Mouse (Mus musculus): ENCODE measurements around the gene Spata16. TPM values are rescaled to one million over a fixed set of nuclear protein-coding genes. Genes with fewer than 3 reads are reported as not detected.

Gene Spata16
- polyA plus RNA-seq, 1 experiment from 2014 or later: not detected

- Histone ChIP-seq H3K9me3 (ENCODE audit: control insufficient read depth, low read length) (no peaks in the 10 kb centered on the region), H3K4me3 (ENCODE audit: low read depth, low read length) (no peak overlapping the region), H3K9ac (ENCODE audit: low read length) (no peak overlapping the region), H3K27me3 (replicated peaks; ENCODE audit: control insufficient read depth, insufficient read depth, low read length) (no peaks in the 10 kb centered on the region), H3K4me2 (ENCODE audit: low read length) (no peak overlapping the region), H3K27ac (ENCODE audit: low read depth) (no peak overlapping the region), H3K4me1 (replicated peaks; ENCODE audit: control insufficient read depth, insufficient read depth, low read length) (no peaks in the 10 kb centered on the region), H3K36me3 (ENCODE audit: control insufficient read depth, insufficient read depth, low read length) (no peaks in the 10 kb centered on the region)
- 69% methylated on average over 5 of the region's 5 CpGs for WGBS
- DNase-seq (ENCODE audit: low spot score) (no peak), ATAC-seq (replicated peaks; ENCODE audit: low FRiP score, low TSS enrichment, low read depth) (no peak)
Measured at GRCm38 (mm10) chr3:26923391-26923790, 286.0 kb downstream of the Spata16 start.

DNA sequence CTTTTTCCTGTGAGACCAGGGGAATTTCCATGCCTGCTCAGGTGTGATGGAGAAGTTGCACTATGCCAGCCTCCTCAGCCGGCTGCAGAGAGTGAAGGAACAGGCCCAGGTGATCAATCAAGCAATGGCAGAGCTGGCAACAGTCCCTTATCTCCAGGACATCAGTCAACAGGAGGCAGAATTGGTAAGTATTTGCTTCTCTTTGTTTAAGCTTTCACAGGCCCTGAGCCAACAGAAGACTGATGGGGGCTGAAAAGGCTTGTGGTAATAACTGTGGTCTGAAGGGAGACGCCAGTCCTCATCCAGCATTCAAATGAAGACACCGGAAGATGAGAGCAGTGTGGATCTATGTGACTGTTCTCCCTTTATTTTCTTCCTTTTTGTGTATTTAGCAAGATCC lies 286.8 kb downstream of the Spata16 start:
- H3K4me1 ChIP-seq (replicated peaks; ENCODE audit: control insufficient read depth, insufficient read depth, low read length): no peaks in the 10 kb centered on the region
- H3K27ac ChIP-seq (ENCODE audit: low read depth): no peak overlapping the region
- no peak overlapping the region for H3K4me3 ChIP-seq (ENCODE audit: low read depth, low read length)
- no peaks in the 10 kb centered on the region for H3K27me3 ChIP-seq (replicated peaks; ENCODE audit: control insufficient read depth, insufficient read depth, low read length)
- H3K36me3 ChIP-seq (ENCODE audit: control insufficient read depth, insufficient read depth, low read length): no peaks in the 10 kb centered on the region
- H3K9me3 ChIP-seq (ENCODE audit: control insufficient read depth, low read length): no peaks in the 10 kb centered on the region
- H3K9ac ChIP-seq (ENCODE audit: low read length): no peak overlapping the region
- DNase-seq (ENCODE audit: low spot score): no peak
- no peak overlapping the region for H3K4me2 ChIP-seq (ENCODE audit: low read length)
- ATAC-seq (replicated peaks; ENCODE audit: low FRiP score, low TSS enrichment, low read depth): no peak
- 21% methylated on average over 3 of the region's 3 CpGs for WGBS

- Histone ChIP-seq H3K9me3 (ENCODE audit: control insufficient read depth, low read length) (no peaks in the 10 kb centered on the region), H3K4me1 (replicated peaks; ENCODE audit: control insufficient read depth, insufficient read depth, low read length) (no peaks in the 10 kb centered on the region), H3K27me3 (replicated peaks; ENCODE audit: control insufficient read depth, insufficient read depth, low read length) (no peaks in the 10 kb centered on the region), H3K9ac (ENCODE audit: low read length) (no peak overlapping the region), H3K36me3 (ENCODE audit: control insufficient read depth, insufficient read depth, low read length) (no peaks in the 10 kb centered on the region), H3K4me2 (ENCODE audit: low read length) (no peak overlapping the region), H3K4me3 (ENCODE audit: low read depth, low read length) (no peak overlapping the region), H3K27ac (ENCODE audit: low read depth) (no peak overlapping the region)
- ATAC-seq (replicated peaks; ENCODE audit: low FRiP score, low TSS enrichment, low read depth) (no peak), DNase-seq (ENCODE audit: low spot score) (no peak)
- WGBS: 76% methylated on average over 3 of the region's 3 CpGs
Measured at GRCm38 (mm10) chr3:26933079-26933478, 295.7 kb downstream of the Spata16 start.

- no peak overlapping the region for H3K27ac ChIP-seq (ENCODE audit: low read depth)
- no peak overlapping the region for H3K4me2 ChIP-seq (ENCODE audit: low read length)
- ATAC-seq (replicated peaks; ENCODE audit: low FRiP score, low TSS enrichment, low read depth): no peak
- H3K36me3 ChIP-seq (ENCODE audit: control insufficient read depth, insufficient read depth, low read length): no peaks in the 10 kb centered on the region
- H3K4me3 ChIP-seq (ENCODE audit: low read depth, low read length): no peak overlapping the region
- DNase-seq (ENCODE audit: low spot score): no peak
- no peaks in the 10 kb centered on the region for H3K4me1 ChIP-seq (replicated peaks; ENCODE audit: control insufficient read depth, insufficient read depth, low read length)
- no peaks in the 10 kb centered on the region for H3K9me3 ChIP-seq (ENCODE audit: control insufficient read depth, low read length)
- H3K9ac ChIP-seq (ENCODE audit: low read length): no peak overlapping the region
- WGBS: 50% methylated on average over 22 of the region's 22 CpGs
- no peaks in the 10 kb centered on the region for H3K27me3 ChIP-seq (replicated peaks; ENCODE audit: control insufficient read depth, insufficient read depth, low read length)
Measured at GRCm38 (mm10) chr3:26936897-26937590, 299.6 kb downstream of the Spata16 start.

DNA sequence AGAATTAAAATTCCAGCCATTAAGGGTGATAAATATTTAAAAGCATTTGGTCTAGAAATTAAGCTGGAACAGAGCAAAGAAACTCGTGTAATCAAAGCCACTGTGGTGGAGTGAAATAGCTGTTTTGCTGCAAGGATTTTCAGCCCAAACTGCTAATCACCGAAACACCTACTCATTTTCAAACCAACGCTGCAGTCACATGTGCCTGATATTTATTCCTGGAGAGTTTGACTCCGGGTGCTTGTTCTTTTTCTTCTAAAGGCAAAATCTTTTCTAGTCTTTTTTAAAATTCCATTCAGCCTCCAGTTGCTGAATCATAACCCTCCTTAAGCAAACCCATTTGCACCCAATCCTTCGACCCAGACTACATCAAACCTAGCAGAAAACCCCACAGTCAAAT lies 329.4 kb downstream of the Spata16 start:
- Histone ChIP-seq H3K36me3 (ENCODE audit: control insufficient read depth, insufficient read depth, low read length) (no peaks in the 10 kb centered on the region), H3K27me3 (replicated peaks; ENCODE audit: control insufficient read depth, insufficient read depth, low read length) (no peaks in the 10 kb centered on the region), H3K4me2 (ENCODE audit: low read length) (no peak overlapping the region), H3K4me1 (replicated peaks; ENCODE audit: control insufficient read depth, insufficient read depth, low read length) (no peaks in the 10 kb centered on the region), H3K27ac (ENCODE audit: low read depth) (no peak overlapping the region), H3K9ac (ENCODE audit: low read length) (no peak overlapping the region), H3K9me3 (ENCODE audit: control insufficient read depth, low read length) (no peaks in the 10 kb centered on the region), H3K4me3 (ENCODE audit: low read depth, low read length) (no peak overlapping the region)
- ATAC-seq (replicated peaks; ENCODE audit: low FRiP score, low TSS enrichment, low read depth) (no peak), DNase-seq (ENCODE audit: low spot score) (no peak)
- 81% methylated on average over 5 of the region's 5 CpGs for WGBS

- H3K36me3 ChIP-seq (ENCODE audit: control insufficient read depth, insufficient read depth, low read length): no peaks in the 10 kb centered on the region
- ATAC-seq (replicated peaks; ENCODE audit: low FRiP score, low TSS enrichment, low read depth) (0 out of 2 replicates have a peak, but pooled peaks have one; percentile 27), DNase-seq (ENCODE audit: low spot score) (no peak)
- 71% methylated on average over 3 of the region's 3 CpGs for WGBS
- H3K9me3 ChIP-seq (ENCODE audit: control insufficient read depth, low read length): no peaks in the 10 kb centered on the region
- no peak overlapping the region for H3K4me3 ChIP-seq (ENCODE audit: low read depth, low read length)
- no peaks in the 10 kb centered on the region for H3K27me3 ChIP-seq (replicated peaks; ENCODE audit: control insufficient read depth, insufficient read depth, low read length)
- H3K4me2 ChIP-seq (ENCODE audit: low read length): no peak overlapping the region
- H3K27ac ChIP-seq (ENCODE audit: low read depth): no peak overlapping the region
- no peaks in the 10 kb centered on the region for H3K4me1 ChIP-seq (replicated peaks; ENCODE audit: control insufficient read depth, insufficient read depth, low read length)
- no peak overlapping the region for H3K9ac ChIP-seq (ENCODE audit: low read length)
Measured at GRCm38 (mm10) chr3:26968852-26969513, 331.6 kb downstream of the Spata16 start.

GRCm38 (mm10) chr3:26970529-26970928 lies 333.1 kb downstream of the Spata16 start:
- H3K9me3 ChIP-seq (ENCODE audit: control insufficient read depth, low read length): no peaks in the 10 kb centered on the region
- no peak overlapping the region for H3K27ac ChIP-seq (ENCODE audit: low read depth)
- no peak overlapping the region for H3K4me2 ChIP-seq (ENCODE audit: low read length)
- H3K4me3 ChIP-seq (ENCODE audit: low read depth, low read length): no peak overlapping the region
- no peak for DNase-seq (ENCODE audit: low spot score)
- 87% methylated on average over 3 of the region's 3 CpGs for WGBS
- H3K4me1 ChIP-seq (replicated peaks; ENCODE audit: control insufficient read depth, insufficient read depth, low read length): no peaks in the 10 kb centered on the region
- no peaks in the 10 kb centered on the region for H3K36me3 ChIP-seq (ENCODE audit: control insufficient read depth, insufficient read depth, low read length)
- no peaks in the 10 kb centered on the region for H3K27me3 ChIP-seq (replicated peaks; ENCODE audit: control insufficient read depth, insufficient read depth, low read length)
- no peak overlapping the region for H3K9ac ChIP-seq (ENCODE audit: low read length)
- ATAC-seq (replicated peaks; ENCODE audit: low FRiP score, low TSS enrichment, low read depth): no peak

GRCm38 (mm10) chr3:26971276-26971675 lies 333.9 kb downstream of the Spata16 start:
- no peak for DNase-seq (ENCODE audit: low spot score)
- H3K9ac ChIP-seq (ENCODE audit: low read length): no peak overlapping the region
- WGBS: 55% methylated on average over 1 of the region's 1 CpGs
- no peak overlapping the region for H3K4me2 ChIP-seq (ENCODE audit: low read length)
- H3K4me1 ChIP-seq (replicated peaks; ENCODE audit: control insufficient read depth, insufficient read depth, low read length): no peaks in the 10 kb centered on the region
- ATAC-seq (replicated peaks; ENCODE audit: low FRiP score, low TSS enrichment, low read depth): no peak
- no peaks in the 10 kb centered on the region for H3K27me3 ChIP-seq (replicated peaks; ENCODE audit: control insufficient read depth, insufficient read depth, low read length)
- no peak overlapping the region for H3K4me3 ChIP-seq (ENCODE audit: low read depth, low read length)
- no peak overlapping the region for H3K27ac ChIP-seq (ENCODE audit: low read depth)
- H3K36me3 ChIP-seq (ENCODE audit: control insufficient read depth, insufficient read depth, low read length): no peaks in the 10 kb centered on the region
- no peaks in the 10 kb centered on the region for H3K9me3 ChIP-seq (ENCODE audit: control insufficient read depth, low read length)

DNA sequence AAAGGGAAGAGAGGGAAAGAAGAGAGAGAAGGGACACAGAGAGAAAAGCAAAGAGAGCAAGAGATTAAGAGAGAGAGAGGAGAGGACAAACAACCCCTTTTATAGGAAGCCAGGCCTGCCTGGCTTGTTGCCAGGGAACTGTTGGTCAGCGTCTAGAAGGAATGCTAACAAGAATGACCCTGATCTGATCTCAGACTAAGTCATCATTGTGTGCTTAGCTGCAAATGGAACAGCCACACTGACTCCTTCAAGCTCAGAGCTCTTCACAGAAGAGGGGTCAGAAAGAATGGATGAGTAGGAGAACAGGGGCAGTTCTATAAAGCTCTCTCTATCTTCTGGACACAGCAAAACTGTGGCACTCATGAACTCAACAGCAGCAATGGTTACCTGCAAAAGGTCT lies 334.7 kb downstream of the Spata16 start:
- no peaks in the 10 kb centered on the region for H3K4me1 ChIP-seq (replicated peaks; ENCODE audit: control insufficient read depth, insufficient read depth, low read length)
- 0% methylated on average over 1 of the region's 1 CpGs for WGBS
- no peaks in the 10 kb centered on the region for H3K36me3 ChIP-seq (ENCODE audit: control insufficient read depth, insufficient read depth, low read length)
- H3K27me3 ChIP-seq (replicated peaks; ENCODE audit: control insufficient read depth, insufficient read depth, low read length): no peaks in the 10 kb centered on the region
- no peak overlapping the region for H3K4me3 ChIP-seq (ENCODE audit: low read depth, low read length)
- no peak overlapping the region for H3K4me2 ChIP-seq (ENCODE audit: low read length)
- DNase-seq (ENCODE audit: low spot score) (no peak), ATAC-seq (replicated peaks; ENCODE audit: low FRiP score, low TSS enrichment, low read depth) (no peak)
- H3K27ac ChIP-seq (ENCODE audit: low read depth): no peak overlapping the region
- no peak overlapping the region for H3K9ac ChIP-seq (ENCODE audit: low read length)
- H3K9me3 ChIP-seq (ENCODE audit: control insufficient read depth, low read length): no peaks in the 10 kb centered on the region
